Mouse (Mus musculus) MEL (cell line): ENCODE measurements around the gene Pter.

ENCODE experiments used
- CHD2 ChIP-seq: IDR thresholded peaks from 2 replicates; pipeline ENCODE4 v1.6.1; 2011; ENCODE audit warnings: low read length, improper control_type of control experiment
- CTCF ChIP-seq, 3 experiments: IDR thresholded peaks in 2 of 3; conservative IDR thresholded peaks in 1 of 3; 2 replicates each; pipeline ENCODE4 v1.5.1; 2011 to 2012; ENCODE audit warnings: low read length in 3 of 3, low read depth in 2 of 3, mild to moderate bottlenecking in 2 of 3, improper control_type of control experiment in 1 of 3, inconsistent platforms in 1 of 3, mixed read lengths in 1 of 3, moderate library complexity in 1 of 3; ENCODE audit not compliant: control insufficient read depth in 1 of 3, insufficient read depth in 1 of 3, poor library complexity in 1 of 3, severe bottlenecking in 1 of 3
- EP300 ChIP-seq, 2 experiments: IDR thresholded peaks; 2 replicates each; pipeline ENCODE4 v1.6.1; 2011; ENCODE audit warnings: improper control_type of control experiment in 2 of 2, low read length in 2 of 2, low read depth in 1 of 2, mild to moderate bottlenecking in 1 of 2
- GATA1 ChIP-seq: IDR thresholded peaks from 2 replicates; pipeline ENCODE4 v1.6.1; 2011; ENCODE audit warnings: low read depth, low read length, improper control_type of control experiment
- JUND ChIP-seq: IDR thresholded peaks from 2 replicates; pipeline ENCODE4 v1.6.1; 2011; ENCODE audit warnings: low read depth, mild to moderate bottlenecking, improper control_type of control experiment, low read length
- MAFK ChIP-seq: IDR thresholded peaks from 2 replicates; pipeline ENCODE4 v1.6.1; 2011; ENCODE audit warnings: low read depth, mild to moderate bottlenecking, low read length, improper control_type of control experiment, borderline replicate concordance
- MEF2A ChIP-seq: IDR thresholded peaks from 2 replicates; pipeline ENCODE4 v1.6.1; 2014; ENCODE audit warnings: low read depth, mild to moderate bottlenecking, inconsistent platforms, low read length, improper control_type of control experiment; ENCODE audit not compliant: poor library complexity, insufficient replicate concordance, severe bottlenecking; ENCODE audit errors: extremely low read depth
- POLR2A ChIP-seq, 2 experiments: IDR thresholded peaks; 2 replicates each; pipeline ENCODE4 v1.6.1; 2011 to 2012; ENCODE audit warnings: low read length in 2 of 2, mild to moderate bottlenecking in 2 of 2, control low read depth in 1 of 2, improper control_type of control experiment in 1 of 2, low read depth in 1 of 2, moderate library complexity in 1 of 2; ENCODE audit not compliant: control insufficient read depth in 1 of 2, insufficient read depth in 1 of 2, poor library complexity in 1 of 2
- POLR2AphosphoS5 ChIP-seq: IDR thresholded peaks from 2 replicates; pipeline ENCODE4 v1.6.1; 2012; ENCODE audit warnings: low read depth, borderline replicate concordance, mild to moderate bottlenecking, inconsistent platforms, low read length, moderate library complexity, mixed read lengths
- TAL1 ChIP-seq: IDR thresholded peaks from 2 replicates; pipeline ENCODE4 v1.6.1; 2012; ENCODE audit warnings: mild to moderate bottlenecking, inconsistent platforms, low read length, moderate library complexity, mixed read lengths
- ZC3H11A ChIP-seq: IDR thresholded peaks from 2 replicates; pipeline ENCODE4 v1.6.1; 2012; ENCODE audit warnings: low read depth, mild to moderate bottlenecking, inconsistent platforms, low read length, improper control_type of control experiment

DNA sequence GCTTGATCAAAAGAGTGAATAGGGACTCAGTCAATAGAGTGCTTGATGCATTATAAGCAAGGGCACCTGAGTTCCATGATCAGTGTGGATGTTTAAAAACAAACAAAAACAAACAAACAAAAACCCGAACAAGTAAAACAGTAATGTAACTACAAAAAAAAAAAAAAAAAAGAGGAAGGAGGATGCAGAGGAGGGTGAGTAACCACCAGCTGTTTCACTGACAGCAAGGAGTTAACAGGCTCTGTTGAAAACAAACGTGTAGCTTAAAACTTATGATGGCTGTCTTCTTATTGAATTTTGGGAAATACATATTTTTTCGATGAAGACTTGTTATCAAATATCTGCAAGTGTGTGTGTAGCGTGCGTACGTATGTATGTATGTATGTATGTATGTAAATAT, 124.8 kb downstream of the Pter start:
- TF ChIP-seq POLR2A (IDR thresholded peaks at IDR 0.05; ENCODE audit: control insufficient read depth in 1 of 2, insufficient read depth in 1 of 2, low read depth in 1 of 2, low read length in 2 of 2, poor library complexity in 1 of 2): no peak
- no peak for TF ChIP-seq CTCF (IDR thresholded peaks at IDR 0.05 in 2 of 3, conservative IDR thresholded peaks at IDR 0.05 in 1 of 3; ENCODE audit: control insufficient read depth in 1 of 3, insufficient read depth in 1 of 3, low read depth in 2 of 3, low read length in 3 of 3, poor library complexity in 1 of 3, severe bottlenecking in 1 of 3)
- TF ChIP-seq MEF2A: no peak
- no peak for TF ChIP-seq ZC3H11A
- no peak for TF ChIP-seq JUND
- no peak for TF ChIP-seq EP300 (IDR thresholded peaks at IDR 0.05; ENCODE audit: low read depth in 1 of 2, low read length in 2 of 2)
- no peak for TF ChIP-seq MAFK
- TF ChIP-seq CHD2: no peak
- no peak for TF ChIP-seq POLR2AphosphoS5
- no peak for TF ChIP-seq TAL1
- TF ChIP-seq GATA1: no peak
